Mouse (Mus musculus) limb, embryonic 15.5 days (tissue): ENCODE data around the gene Hlcs. TPM values are rescaled to one million over a fixed set of nuclear protein-coding genes. Genes with fewer than 3 reads are reported as not detected.

ENCODE experiments used
- ATAC-seq: fragments of 200-750 bp; cut with Nextera tagmentation; 2 replicates; pipeline ENCODE4 v1.8.0; 2017; ENCODE audit warnings: low read depth, moderate TSS enrichment; ENCODE audit not compliant: insufficient number of reproducible peaks, low FRiP score, low TSS enrichment
- H3K27ac ChIP-seq: fragments of 300-500 bp; sonication (generic); 2 replicates; pipeline ENCODE4 v1.5.1; 2015; ENCODE audit warnings: moderate library complexity, mild to moderate bottlenecking, inconsistent platforms
- H3K27me3 ChIP-seq: fragments of 300-500 bp; sonication (generic); 2 replicates; pipeline ENCODE4 v1.6.1; 2015; ENCODE audit warnings: inconsistent platforms
- H3K36me3 ChIP-seq: fragments of 300-500 bp; sonication (generic); 2 replicates; pipeline ENCODE4 v1.6.1; 2015; ENCODE audit warnings: inconsistent platforms
- H3K4me1 ChIP-seq: fragments of 300-500 bp; sonication (generic); 2 replicates; pipeline ENCODE4 v1.6.1; 2015; ENCODE audit warnings: inconsistent platforms
- H3K4me2 ChIP-seq: fragments of 300-500 bp; sonication (generic); 2 replicates; pipeline ENCODE4 v1.6.1; 2015; ENCODE audit warnings: mild to moderate bottlenecking, inconsistent platforms
- H3K4me3 ChIP-seq: fragments of 300-500 bp; sonication (generic); 2 replicates; pipeline ENCODE4 v1.5.1; 2015; ENCODE audit warnings: mild to moderate bottlenecking, inconsistent platforms
- H3K9ac ChIP-seq: fragments of 300-500 bp; sonication (generic); 2 replicates; pipeline ENCODE4 v1.6.1; 2015; ENCODE audit warnings: inconsistent platforms
- H3K9me3 ChIP-seq: fragments of 300-500 bp; sonication (generic); 2 replicates; pipeline ENCODE4 v1.6.1; 2016; ENCODE audit warnings: inconsistent platforms
- WGBS: fragments of 180-500 bp; shearing (Covaris S2); methylation state at CpG from one replicate; pipeline ENCODE4 v1.1.7; 2015; 5-methylcytosine and 5-hydroxymethylcytosine counted together
- polyA plus RNA-seq: library from polyadenylated mRNA; unstranded; fragments of >200 nt; fragmentation: Nextera tagmentation; extraction: Ambion mirVana; gene quantifications from 2 replicates; pipeline ENCODE4 v1.2.1, GENCODE M21; 2015

The Hlcs gene
- polyA plus RNA-seq, 1 experiment from 2014 or later: 7.8 TPM

- Histone ChIP-seq H3K36me3 (no peaks in the 10 kb centered on the region), H3K4me3 (no peak overlapping the region), H3K27me3 (peaks cover 26% of the 10 kb centered on the region), H3K4me1 (peaks cover 4% of the 10 kb centered on the region; the same call in 1 of the 2 replicates), H3K9ac (no peak overlapping the region), H3K27ac (no peak overlapping the region), H3K9me3 (no peaks in the 10 kb centered on the region), H3K4me2 (no peak overlapping the region)
- ATAC-seq: no peak
- 53% methylated on average over 16 of the region's 16 CpGs for WGBS
Observed at GRCm38 (mm10) chr16:94236226-94237129, 76.9 kb downstream of the Hlcs start.

- Histone ChIP-seq H3K9me3 (no peaks in the 10 kb centered on the region), H3K27ac (no peak overlapping the region), H3K4me1 (peaks cover 4% of the 10 kb centered on the region; the same call in 1 of the 2 replicates), H3K9ac (no peak overlapping the region), H3K27me3 (peaks cover 26% of the 10 kb centered on the region), H3K4me2 (no peak overlapping the region), H3K4me3 (no peak overlapping the region), H3K36me3 (no peaks in the 10 kb centered on the region)
- 76% methylated on average over 6 of the region's 6 CpGs for WGBS
- ATAC-seq: no peak
Observed at GRCm38 (mm10) chr16:94235718-94236117, 77.7 kb downstream of the Hlcs start.

- no peak for ATAC-seq
- Histone ChIP-seq H3K4me3 (no peak overlapping the region), H3K4me1 (peaks cover 4% of the 10 kb centered on the region; the same call in 1 of the 2 replicates), H3K9me3 (no peaks in the 10 kb centered on the region), H3K27me3 (peaks cover 26% of the 10 kb centered on the region), H3K36me3 (no peaks in the 10 kb centered on the region; the same call in 1 of the 2 replicates), H3K4me2 (no peak overlapping the region), H3K9ac (no peak overlapping the region), H3K27ac (no peak overlapping the region)
- WGBS: 66% methylated on average over 4 of the region's 4 CpGs
Observed at GRCm38 (mm10) chr16:94234202-94234601, 79.2 kb downstream of the Hlcs start.

GRCm38 (mm10) chr16:94230909-94231575 is 82.3 kb downstream of the Hlcs start:
- peaks cover 15% of the 10 kb centered on the region for H3K4me1 ChIP-seq
- 80% methylated on average over 12 of the region's 12 CpGs for WGBS
- H3K27ac ChIP-seq: no peak overlapping the region
- ATAC-seq: no peak
- no peak overlapping the region for H3K4me2 ChIP-seq
- H3K4me3 ChIP-seq: no peak overlapping the region
- H3K9ac ChIP-seq: no peak overlapping the region
- no peaks in the 10 kb centered on the region; the same call in 1 of the 2 replicates for H3K36me3 ChIP-seq
- peaks cover 23% of the 10 kb centered on the region for H3K27me3 ChIP-seq
- H3K9me3 ChIP-seq: no peaks in the 10 kb centered on the region

GRCm38 (mm10) chr16:94230499-94230898 is 82.9 kb downstream of the Hlcs start:
- Histone ChIP-seq H3K4me1 (peaks cover 15% of the 10 kb centered on the region), H3K36me3 (no peaks in the 10 kb centered on the region; the same call in 1 of the 2 replicates), H3K4me2 (no peak overlapping the region), H3K9ac (no peak overlapping the region), H3K4me3 (no peak overlapping the region), H3K27me3 (peaks cover 25% of the 10 kb centered on the region), H3K27ac (no peak overlapping the region), H3K9me3 (no peaks in the 10 kb centered on the region)
- WGBS: 64% methylated on average over 4 of the region's 4 CpGs
- no peak for ATAC-seq

GRCm38 (mm10) chr16:94229890-94230289 is 83.5 kb downstream of the Hlcs start:
- H3K4me3 ChIP-seq: no peak overlapping the region
- H3K4me2 ChIP-seq: no peak overlapping the region
- H3K27me3 ChIP-seq: peaks cover 25% of the 10 kb centered on the region
- no peak overlapping the region for H3K27ac ChIP-seq
- no peak for ATAC-seq
- peaks cover 15% of the 10 kb centered on the region for H3K4me1 ChIP-seq
- no peaks in the 10 kb centered on the region; the same call in 1 of the 2 replicates for H3K36me3 ChIP-seq
- 91% methylated on average over 7 of the region's 7 CpGs for WGBS
- no peaks in the 10 kb centered on the region for H3K9me3 ChIP-seq
- no peak overlapping the region for H3K9ac ChIP-seq

GRCm38 (mm10) chr16:94228858-94229555 is 84.4 kb downstream of the Hlcs start:
- H3K27ac ChIP-seq: no peak overlapping the region
- no peaks in the 10 kb centered on the region for H3K9me3 ChIP-seq
- no peaks in the 10 kb centered on the region; the same call in 1 of the 2 replicates for H3K36me3 ChIP-seq
- no peak for ATAC-seq
- no peak overlapping the region for H3K4me3 ChIP-seq
- no peak overlapping the region for H3K9ac ChIP-seq
- 82% methylated on average over 18 of the region's 18 CpGs for WGBS
- H3K4me2 ChIP-seq: no peak overlapping the region
- peaks cover 15% of the 10 kb centered on the region for H3K4me1 ChIP-seq
- peaks cover 19% of the 10 kb centered on the region for H3K27me3 ChIP-seq

GRCm38 (mm10) chr16:94227328-94228018 is 85.9 kb downstream of the Hlcs start:
- Histone ChIP-seq H3K9ac (no peak overlapping the region), H3K27me3 (peaks cover 17% of the 10 kb centered on the region), H3K4me2 (no peak overlapping the region), H3K4me3 (no peak overlapping the region), H3K36me3 (no peaks in the 10 kb centered on the region; the same call in 1 of the 2 replicates), H3K27ac (no peak overlapping the region), H3K9me3 (no peaks in the 10 kb centered on the region), H3K4me1 (peaks cover 18% of the 10 kb centered on the region)
- ATAC-seq: no peak; the same call in 1 of the 2 replicates
- WGBS: 22% methylated on average over 18 of the region's 18 CpGs

GRCm38 (mm10) chr16:94223363-94223720 is 90.0 kb downstream of the Hlcs start:
- Histone ChIP-seq H3K27me3 (peaks cover 26% of the 10 kb centered on the region), H3K4me2 (no peak overlapping the region), H3K4me1 (peaks cover 19% of the 10 kb centered on the region), H3K9ac (no peak overlapping the region), H3K9me3 (no peaks in the 10 kb centered on the region), H3K36me3 (no peaks in the 10 kb centered on the region), H3K27ac (no peak overlapping the region), H3K4me3 (no peak overlapping the region)
- 62% methylated on average over 8 of the region's 8 CpGs for WGBS
- no peak for ATAC-seq

GRCm38 (mm10) chr16:94222646-94223362 is 90.6 kb downstream of the Hlcs start:
- H3K27ac ChIP-seq: no peak overlapping the region
- no peaks in the 10 kb centered on the region for H3K36me3 ChIP-seq
- peaks cover 18% of the 10 kb centered on the region for H3K4me1 ChIP-seq
- peaks cover 26% of the 10 kb centered on the region for H3K27me3 ChIP-seq
- no peak overlapping the region for H3K9ac ChIP-seq
- H3K4me2 ChIP-seq: no peak overlapping the region
- ATAC-seq: no peak
- WGBS: 63% methylated on average over 11 of the region's 11 CpGs
- no peaks in the 10 kb centered on the region for H3K9me3 ChIP-seq
- no peak overlapping the region for H3K4me3 ChIP-seq
